Comparison of ENCODE assay signal across 30 mouse cellular contexts in the genomic region with DNA sequence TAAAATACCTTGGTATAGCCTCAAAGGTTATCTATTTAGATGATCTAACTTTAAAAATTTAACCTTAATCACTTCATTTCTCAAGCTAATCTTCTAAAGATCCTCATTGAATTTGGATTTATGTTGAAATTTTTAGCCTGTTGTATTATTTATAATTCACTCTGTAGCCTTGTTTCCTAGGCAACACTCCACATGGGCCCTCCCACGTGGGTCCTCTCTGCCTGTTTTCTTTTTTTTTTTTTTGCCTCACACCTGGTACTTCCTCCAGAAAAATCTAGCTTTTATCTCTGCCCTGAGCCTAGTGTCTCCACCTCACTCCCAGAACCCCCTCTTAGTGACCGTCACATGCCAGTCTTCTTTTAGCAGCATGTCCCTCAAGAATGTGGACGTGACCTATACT.
DNase-seq lines count a peak whose midpoint lies in the region; ATAC-seq and TF ChIP-seq lines count a peak whose summit lies in the region.
"Had no signal": no experiment of that assay in that cellular context is flagged by ENCODE, and none has a peak within 500 bp of the region (broad histone marks: within the 10 kb centered on the region; RNA-seq: fewer than 3 reads in every experiment).

No protein-coding gene starts in this region.

- no peaks in the 10 kb centered on the region for H3K36me3 ChIP-seq in forebrain, postnatal 0 days (ENCODE audit: insufficient read depth)
- H3K36me3 ChIP-seq in forebrain, embryonic 16.5 days (ENCODE audit: control insufficient read depth, insufficient read depth) = no peaks in the 10 kb centered on the region
- H3K36me3 ChIP-seq: embryonic facial prominence, embryonic 12.5 days; G1E; hindbrain, embryonic 12.5 days; limb, embryonic 13.5 days; lung, embryonic 15.5 days; midbrain, embryonic 12.5 days; neural tube, embryonic 12.5 days had no signal

- H3K4me3 ChIP-seq in forebrain, postnatal 0 days (ENCODE audit: low read depth, low read length) = no peak overlapping the region
- no peak overlapping the region for H3K4me3 ChIP-seq in forebrain, embryonic 16.5 days (replicated peaks; ENCODE audit: low read length)
- H3K4me3 ChIP-seq in left cerebral cortex, adult 2 months = no peak overlapping the region
- H3K4me3 ChIP-seq: embryonic facial prominence, embryonic 12.5 days; hindbrain, embryonic 12.5 days; limb, embryonic 13.5 days; lung, embryonic 15.5 days; midbrain, embryonic 12.5 days; myocyte; neural tube, embryonic 12.5 days had no signal

- no peak overlapping the region for H3K4me2 ChIP-seq in forebrain, postnatal 0 days (ENCODE audit: low read depth)
- H3K4me2 ChIP-seq in forebrain, embryonic 16.5 days (ENCODE audit: low read length) = no peak overlapping the region
- H3K4me2 ChIP-seq: embryonic facial prominence, embryonic 12.5 days; heart, embryonic 11.5 days; hindbrain, embryonic 12.5 days; limb, embryonic 13.5 days; liver, embryonic 11.5 days; lung, embryonic 15.5 days; midbrain, embryonic 12.5 days; neural tube, embryonic 12.5 days had no signal

- no peak for TF ChIP-seq CTCF in forebrain, postnatal 0 days (IDR thresholded peaks at IDR 0.05; ENCODE audit: low read depth)
- no peak for TF ChIP-seq CTCF in left cerebral cortex, adult 2 months (IDR thresholded peaks at IDR 0.05)

- H3K27ac ChIP-seq in forebrain, postnatal 0 days (ENCODE audit: low read depth, low read length) = no peak overlapping the region
- H3K27ac ChIP-seq in forebrain, embryonic 16.5 days (ENCODE audit: low read length) = no peak overlapping the region
- no peak overlapping the region; the same call in 1 of the 2 replicates for H3K27ac ChIP-seq in left cerebral cortex, adult 2 months
- H3K27ac ChIP-seq: embryonic facial prominence, embryonic 12.5 days; hindbrain, embryonic 12.5 days; limb, embryonic 13.5 days; lung, embryonic 15.5 days; midbrain, embryonic 12.5 days; neural tube, embryonic 12.5 days had no signal

- H3K4me1 ChIP-seq in forebrain, postnatal 0 days (ENCODE audit: insufficient read depth) = no peaks in the 10 kb centered on the region
- no peaks in the 10 kb centered on the region for H3K4me1 ChIP-seq in forebrain, embryonic 16.5 days (replicated peaks; ENCODE audit: control insufficient read depth, insufficient read depth, low read length)
- H3K4me1 ChIP-seq: embryonic facial prominence, embryonic 12.5 days; hindbrain, embryonic 12.5 days; limb, embryonic 13.5 days; midbrain, embryonic 12.5 days had no signal

- intact Hi-C loops in left cerebral cortex, postnatal 25 days (cut with DNase I) = no loop called here
- intact Hi-C loops in left cerebral cortex, adult 2 months (cut with DNase I) = no loop called here

- H3K27me3 ChIP-seq in forebrain, postnatal 0 days (ENCODE audit: insufficient read depth, low read length) = no peaks in the 10 kb centered on the region
- H3K27me3 ChIP-seq in forebrain, embryonic 16.5 days (replicated peaks; ENCODE audit: control insufficient read depth, insufficient read depth, low read length) = no peaks in the 10 kb centered on the region
- H3K27me3 ChIP-seq: embryonic facial prominence, embryonic 12.5 days; hindbrain, embryonic 12.5 days; limb, embryonic 13.5 days; lung, embryonic 15.5 days; midbrain, embryonic 12.5 days; neural tube, embryonic 12.5 days had no signal

- no peaks in the 10 kb centered on the region for H3K9me3 ChIP-seq in forebrain, postnatal 0 days (ENCODE audit: low read length)
- no peaks in the 10 kb centered on the region for H3K9me3 ChIP-seq in forebrain, embryonic 16.5 days (ENCODE audit: control insufficient read depth, low read length)
- H3K9me3 ChIP-seq: embryonic facial prominence, embryonic 12.5 days; G1E; hindbrain, embryonic 12.5 days; limb, embryonic 13.5 days; lung, embryonic 15.5 days; midbrain, embryonic 12.5 days; neural tube, embryonic 12.5 days had no signal

- WGBS in forebrain, postnatal 0 days = 64% methylated on average over 3 of the region's 3 CpGs
- 69% methylated on average over 3 of the region's 3 CpGs for WGBS in forebrain, embryonic 16.5 days

- H3K9ac ChIP-seq in forebrain, postnatal 0 days = no peak overlapping the region
- H3K9ac ChIP-seq in forebrain, embryonic 16.5 days (replicated peaks; ENCODE audit: low read depth, low read length) = no peak overlapping the region
- H3K9ac ChIP-seq: embryonic facial prominence, embryonic 12.5 days; hindbrain, embryonic 12.5 days; limb, embryonic 13.5 days; lung, embryonic 15.5 days; midbrain, embryonic 12.5 days; neural tube, embryonic 12.5 days had no signal

- ATAC-seq in forebrain, postnatal 0 days = peak; percentile 34; the same call in 1 of the 2 replicates
- ATAC-seq in forebrain, embryonic 16.5 days = no peak
- ATAC-seq: intestine, postnatal 0 days had no signal

- DNase-seq in forebrain, postnatal 0 days = peak; percentile 61
- DNase-seq in left cerebral cortex, postnatal 25 days (ENCODE audit: low spot score in 2 of 2) = peak; percentile 23 to 51
- DNase-seq in left cerebral cortex, adult 2 months (ENCODE audit: extremely low spot score in 1 of 2, low spot score in 2 of 2) = no peak
- peak; percentile 35 for DNase-seq in right cerebral cortex, postnatal 14 days
- no peak for DNase-seq in right cerebral cortex, postnatal 4 days
- DNase-seq in layer of hippocampus, adult 9-11 months = peak; percentile 54
- no peak for DNase-seq in urinary bladder, adult 18-20 months (ENCODE audit: low spot score in 2 of 2)
- DNase-seq: adrenal gland, adult 8-10 months; cerebellum, adult 11-12 months; cerebellum, adult 9-11 months; embryo, embryonic 11 days; gastrocnemius, postnatal 36 days; heart, adult 18-20 months; heart, postnatal 36 days; kidney, adult 9 months; kidney, postnatal 14 days; right cerebral cortex, postnatal 25 days; spleen, adult 18-20 months had no signal

Comparison
In these comparisons a context has a peak if more than half of its experiments do, and no peak if none do; other contexts are left out.
1. DNase-seq: peak in forebrain, postnatal 0 days (single experiment), left cerebral cortex, postnatal 25 days (2 of 2), right cerebral cortex, postnatal 14 days (single experiment) and layer of hippocampus, adult 9-11 months (single experiment); none in left cerebral cortex, adult 2 months (0 of 2), right cerebral cortex, postnatal 4 days (single experiment) and urinary bladder, adult 18-20 months (0 of 2).